In genomic region chr5:114896688-114897373, GRCm38 (mm10) we compare ENCODE assay signal across 8 mouse cellular contexts. TPM values are rescaled to one million over a fixed set of nuclear protein-coding genes. Genes with fewer than 3 reads are reported as not detected.
DNase-seq lines count a peak whose midpoint lies in the region.

Gene Oasl2, plus strand, starts transcription at chr5:114896936.

- DNase-seq in adrenal gland, adult 8-10 months = no peak
- no peak for DNase-seq in adrenal gland, adult (ENCODE audit: inconsistent age in 2 of 2, low spot score in 1 of 2)
- peak; percentile 7 for DNase-seq in ovary, postnatal 36 days (ENCODE audit: low spot score)
- no peak for DNase-seq in ovary, postnatal 14 days (ENCODE audit: low spot score)
- DNase-seq in induced T-regulatory cell, adult 2 months (ENCODE audit: low read depth) = peak; percentile 76
- peak; percentile 65 for DNase-seq in naive thymus-derived CD4-positive, alpha-beta T cell, adult 2 months (ENCODE audit: low read depth)
- DNase-seq in gastrocnemius, adult 18-20 months (ENCODE audit: low spot score) = no peak
- DNase-seq in embryo, embryonic 11 days = no peak

RNA-seq across cellular contexts. Expression of gene Oasl2, which starts in this region (rescaled TPM):
- 10 to 100 TPM; 12.0 to 16.8 (median 14.4) TPM for total RNA-seq in adrenal gland, adult 8-10 months (2022)
- 1 to 10 TPM in 1 of 2 experiments, under 1 TPM in 1; 0.43 to 1.3 TPM for total RNA-seq in gastrocnemius, adult 18-20 months (2021)

Comparison
In these comparisons a context has a peak if more than half of its experiments do, and no peak if none do; other contexts are left out.
1. RNA of gene Oasl2 (total RNA-seq): 12.0 to 16.8 TPM in adrenal gland, adult 8-10 months; 0.43 to 1.3 TPM in gastrocnemius, adult 18-20 months; every median in the first group is over 4 times any median in the second.
2. DNase-seq: peak in ovary, postnatal 36 days (single experiment), induced T-regulatory cell, adult 2 months (single experiment) and naive thymus-derived CD4-positive, alpha-beta T cell, adult 2 months (single experiment); none in adrenal gland, adult 8-10 months (single experiment), adrenal gland, adult (0 of 2), ovary, postnatal 14 days (single experiment), gastrocnemius, adult 18-20 months (single experiment) and embryo, embryonic 11 days (single experiment).